Mouse (Mus musculus): ENCODE data around the gene Oas1c.

DNA sequence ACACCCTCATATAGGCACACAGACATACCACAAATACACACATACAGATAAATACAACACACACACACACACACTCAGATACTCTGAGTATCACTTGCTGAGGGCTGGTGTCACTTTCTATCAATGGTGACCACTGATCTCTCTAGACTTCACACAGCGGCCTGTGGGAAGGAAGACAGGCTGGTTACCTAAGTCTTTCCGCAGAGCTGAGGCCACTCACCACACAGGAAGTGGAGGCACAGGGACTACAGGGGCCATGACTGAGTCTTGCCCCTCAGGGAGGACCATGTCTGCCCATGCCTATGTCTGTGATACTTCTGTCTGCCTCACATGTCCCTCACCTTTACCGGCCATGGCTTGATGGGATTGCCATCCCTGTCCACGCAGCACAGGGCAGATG is 58.1 kb downstream of the Oas1c start:
- TF ChIP-seq CTCF (IDR thresholded peaks at IDR 0.05; ENCODE audit: low read depth, low read length) (no peak), EP300 (IDR thresholded peaks at IDR 0.05; ENCODE audit: insufficient read depth, low read depth, low read length) (no peak), POLR2A (IDR thresholded peaks at IDR 0.05; ENCODE audit: insufficient read depth, low read length) (no peak)

Measured in ES-Bruce4 (cell line).